Mouse (Mus musculus) brown adipose tissue, adult 24 weeks (tissue): Measurements from ENCODE around the gene Nme4. TPM values are rescaled to one million over a fixed set of nuclear protein-coding genes. Genes with fewer than 3 reads are reported as not detected.
A peak's percentile ranks its signal among the peaks of the same experiment; 100 is the strongest.

ENCODE experiments used
- H3K27ac ChIP-seq: fragments of 200-500 bp; replicated peaks from 2 replicates; pipeline ENCODE4 v1.5.1; 2012; ENCODE audit warnings: low read depth, mild to moderate bottlenecking, low read length
- H3K4me1 ChIP-seq: fragments of 200-500 bp; 2 replicates; pipeline ENCODE4 v1.6.1; 2012; ENCODE audit warnings: low read length, mixed read lengths; ENCODE audit not compliant: control insufficient read depth, insufficient read depth, insufficient read length
- H3K4me3 ChIP-seq: fragments of 200-500 bp; 2 replicates; pipeline ENCODE4 v1.5.1; 2012; ENCODE audit warnings: low read depth, mild to moderate bottlenecking, low read length, moderate library complexity; ENCODE audit not compliant: insufficient read depth
- polyA plus RNA-seq: library from polyadenylated mRNA; stranded (reverse); fragments of >200 nt; gene quantifications from 2 replicates; pipeline ENCODE4 v1.2.4, GENCODE M21; 2012; ENCODE audit not compliant: missing spikeins, insufficient read depth, insufficient read length

Gene Nme4
- polyA plus RNA-seq: 1.9 and 5.5 TPM in 2 replicates

GRCm38 (mm10) chr17:26095121-26095740, at the start of gene Nme4:
Gene Nme4, minus strand, starts transcription at chr17:26095602.
- no peak within 1 kb of the TSS for H3K27ac ChIP-seq
- H3K4me1 ChIP-seq: no peaks in the 10 kb centered on the region
- H3K4me3 ChIP-seq: peak within 1 kb of the TSS; percentile 87

- Histone ChIP-seq H3K27ac (no peak overlapping the region), H3K4me3 (no peak overlapping the region), H3K4me1 (no peaks in the 10 kb centered on the region)
These were observed 48.0 kb upstream of the Nme4 start for GRCm38 (mm10) chr17:26143386-26143785.

DNA sequence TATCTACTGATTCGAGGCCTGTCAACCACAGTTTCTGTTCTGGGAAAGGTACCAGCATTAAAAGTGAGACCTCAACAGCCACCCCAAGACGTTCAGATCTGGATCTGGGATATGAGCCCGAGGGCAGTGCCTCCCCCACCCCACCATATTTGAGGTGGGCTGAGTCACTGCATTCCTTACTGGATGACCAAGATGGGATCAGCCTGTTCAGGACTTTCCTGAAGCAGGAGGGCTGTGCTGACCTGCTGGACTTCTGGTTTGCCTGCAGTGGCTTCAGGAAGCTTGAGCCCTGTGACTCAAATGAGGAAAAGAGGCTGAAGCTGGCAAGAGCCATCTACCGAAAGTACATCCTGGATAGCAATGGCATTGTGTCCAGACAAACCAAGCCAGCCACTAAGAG, 47.4 kb upstream of the Nme4 start:
- H3K27ac ChIP-seq: no peak overlapping the region

DNA sequence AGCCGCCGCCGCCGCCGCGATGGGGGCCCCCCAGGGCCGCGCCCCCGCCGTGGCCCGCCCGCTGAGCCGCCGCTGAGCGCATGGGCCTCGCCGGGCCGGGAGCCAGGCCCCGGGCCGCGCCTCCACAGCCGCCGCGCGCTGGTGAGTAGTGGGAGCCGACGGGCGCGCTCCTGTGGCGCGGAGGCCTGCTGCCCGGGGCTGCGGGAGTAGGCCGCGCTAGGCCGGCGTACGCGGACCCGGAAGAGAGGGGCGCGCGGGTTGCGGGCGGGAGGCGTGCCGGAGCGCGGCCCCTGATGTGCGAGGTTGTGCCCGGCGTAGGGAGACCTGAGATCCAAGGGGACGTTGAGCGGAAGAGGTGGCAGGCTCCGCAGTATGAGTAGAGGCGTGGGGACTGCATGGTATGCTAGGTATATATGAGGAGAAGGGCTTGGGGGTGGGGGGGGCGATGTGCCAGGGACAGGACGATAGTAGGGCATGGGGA, 43.5 kb upstream of the Nme4 start:
- Histone ChIP-seq H3K27ac (peak overlapping the region; percentile 40; the same call in 1 of the 2 replicates), H3K4me1 (no peaks in the 10 kb centered on the region), H3K4me3 (peak overlapping the region; percentile 100)

More for the DNA sequence above, 47.4 kb upstream of the Nme4 start:
- no peaks in the 10 kb centered on the region for H3K4me1 ChIP-seq
- no peak overlapping the region for H3K4me3 ChIP-seq

- Histone ChIP-seq H3K27ac (peak within 1 kb of the TSS; percentile 40; the same call in 1 of the 2 replicates), H3K4me3 (peak within 1 kb of the TSS; percentile 100), H3K4me1 (no peaks in the 10 kb centered on the region)
These were observed 42.9 kb upstream of the Nme4 start, which contains the start of gene Axin1 for GRCm38 (mm10) chr17:26138239-26138836. Gene Axin1, plus strand, starts transcription at chr17:26138688.

DNA sequence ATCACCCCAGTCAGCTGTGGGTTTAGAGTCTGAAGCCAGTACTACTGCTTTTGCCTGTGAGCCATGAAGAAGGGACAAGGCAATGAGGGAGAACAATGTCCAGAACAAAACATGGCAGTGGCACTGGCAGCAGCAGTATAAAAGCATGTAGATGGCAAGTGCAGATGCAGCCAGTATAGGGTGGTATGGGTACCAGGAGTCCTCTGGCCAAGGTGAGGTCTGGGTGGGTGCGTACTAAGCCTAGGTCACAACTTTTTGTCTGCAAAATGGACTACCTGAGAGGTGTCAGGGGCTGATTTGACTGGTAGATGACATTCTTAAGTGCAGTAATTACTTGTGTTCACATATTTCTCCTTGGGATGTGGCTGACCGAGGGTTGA, 42.3 kb upstream of the Nme4 start:
- H3K4me1 ChIP-seq: no peaks in the 10 kb centered on the region
- no peak overlapping the region for H3K27ac ChIP-seq
- peak overlapping the region; percentile 100 for H3K4me3 ChIP-seq

DNA sequence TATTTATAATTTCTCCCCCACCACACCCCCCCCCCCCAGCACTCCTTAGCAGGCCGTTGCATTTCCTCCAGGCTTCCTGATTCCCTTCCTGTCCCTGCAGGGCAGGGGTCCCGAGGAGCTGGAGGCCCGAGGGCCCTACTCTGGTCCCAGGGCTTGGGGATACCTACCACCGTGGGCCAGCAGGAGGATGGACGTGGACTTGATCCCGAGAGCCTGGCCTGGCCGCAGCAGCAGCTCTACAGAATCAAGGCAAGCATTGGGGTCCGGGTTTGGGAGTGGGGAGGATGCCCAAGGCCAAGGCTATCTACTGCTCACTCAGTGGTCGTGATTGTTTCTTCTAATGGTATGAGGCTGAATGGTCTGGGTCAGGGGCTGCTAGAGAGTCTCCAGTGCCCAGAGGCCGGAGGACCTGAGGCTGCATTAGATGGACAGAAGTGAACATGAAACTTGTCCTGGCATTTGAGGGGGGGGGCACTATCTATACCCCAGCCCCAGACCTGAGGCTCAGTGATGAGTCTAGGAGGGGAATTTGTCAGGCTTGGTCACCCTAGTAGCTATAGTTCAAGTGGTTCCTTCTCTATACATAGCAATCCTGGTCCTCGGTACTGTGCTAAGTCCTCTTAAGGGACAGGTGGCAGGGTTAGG, 41.8 kb upstream of the Nme4 start:
- no peak overlapping the region for H3K27ac ChIP-seq
- no peak overlapping the region for H3K4me3 ChIP-seq
- H3K4me1 ChIP-seq: no peaks in the 10 kb centered on the region

- Histone ChIP-seq H3K4me1 (no peaks in the 10 kb centered on the region), H3K27ac (no peak overlapping the region), H3K4me3 (no peak overlapping the region)
These were observed 36.8 kb upstream of the Nme4 start for GRCm38 (mm10) chr17:26131856-26132853.

- Histone ChIP-seq H3K27ac (no peak overlapping the region), H3K4me1 (no peaks in the 10 kb centered on the region), H3K4me3 (no peak overlapping the region)
These were observed 35.8 kb upstream of the Nme4 start for GRCm38 (mm10) chr17:26131062-26131732.

DNA sequence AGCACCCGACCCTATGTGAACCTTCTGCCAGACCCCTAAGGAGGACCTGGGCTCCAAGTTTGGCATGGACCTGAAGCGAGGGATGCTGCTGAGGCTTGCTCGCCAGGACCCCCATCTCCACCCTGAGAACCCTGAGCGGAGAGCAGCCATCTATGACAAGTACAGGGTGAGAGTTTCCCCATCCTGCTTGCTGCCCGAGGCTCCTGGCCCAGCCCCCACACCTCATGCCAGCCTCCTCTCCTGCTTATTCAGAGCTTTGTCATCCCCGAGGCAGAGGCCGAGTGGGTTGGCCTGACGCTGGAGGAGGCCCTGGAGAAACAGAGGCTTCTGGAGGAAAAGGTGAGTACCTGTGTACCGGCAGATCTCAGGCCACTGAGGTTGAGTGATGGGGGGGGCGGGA, 29.8 kb upstream of the Nme4 start:
- Histone ChIP-seq H3K27ac (no peak overlapping the region), H3K4me1 (peaks cover 7% of the 10 kb centered on the region; the same call in 1 of the 2 replicates), H3K4me3 (no peak overlapping the region; the same call in 1 of the 2 replicates)

- Histone ChIP-seq H3K4me3 (peak overlapping the region; percentile 89), H3K27ac (no peak overlapping the region), H3K4me1 (peaks cover 7% of the 10 kb centered on the region; the same call in 1 of the 2 replicates)
These were observed 29.2 kb upstream of the Nme4 start for GRCm38 (mm10) chr17:26124560-26124959.

GRCm38 (mm10) chr17:26123267-26123684, 27.9 kb upstream of the Nme4 start, which contains the start of gene Mrpl28:
Gene Mrpl28, plus strand, starts transcription at chr17:26123500.
- Histone ChIP-seq H3K27ac (peak within 1 kb of the TSS; percentile 35; the same call in 1 of the 2 replicates), H3K4me3 (peak within 1 kb of the TSS; percentile 89), H3K4me1 (peaks cover 7% of the 10 kb centered on the region; the same call in 1 of the 2 replicates)

DNA sequence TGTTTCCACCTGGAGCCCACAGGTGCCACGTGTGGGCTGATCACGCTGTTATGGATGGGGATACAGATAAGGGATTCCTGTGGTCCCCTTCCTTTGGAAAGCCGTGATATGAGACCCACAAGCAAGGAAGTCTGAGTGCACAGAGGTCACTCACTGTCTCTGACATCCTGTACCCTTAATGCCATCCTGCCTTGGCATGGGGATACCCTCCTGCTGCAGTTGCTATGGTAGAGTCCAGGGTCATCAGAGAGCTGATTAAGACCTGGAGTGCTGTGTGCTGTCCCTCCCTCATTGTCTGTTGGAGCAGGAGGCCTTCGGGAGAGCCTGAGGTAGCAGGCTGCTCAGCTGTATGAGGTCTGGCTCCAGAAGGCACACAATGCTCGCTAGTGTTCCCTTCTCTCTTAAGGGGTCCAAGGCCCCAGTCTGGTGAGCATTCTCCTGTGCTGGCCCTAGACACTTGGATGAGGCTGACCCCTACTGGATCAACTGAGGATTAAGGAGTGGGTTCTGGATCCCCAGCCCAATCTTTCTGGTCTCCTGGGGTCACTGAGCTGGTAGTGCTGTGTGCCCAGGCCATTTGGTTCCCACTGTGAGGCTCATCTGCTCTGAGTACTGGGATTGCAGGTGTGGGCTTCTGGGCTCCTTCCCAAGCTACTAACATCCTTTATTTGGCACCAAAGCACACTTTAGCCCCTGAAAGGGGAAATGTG, 27.2 kb upstream of the Nme4 start:
- Histone ChIP-seq H3K4me1 (peaks cover 7% of the 10 kb centered on the region; the same call in 1 of the 2 replicates), H3K27ac (no peak overlapping the region), H3K4me3 (no peak overlapping the region)
